Mouse (Mus musculus) heart, postnatal 4 days (tissue): Measurements from ENCODE around the gene Hemk1. TPM values are rescaled to one million over a fixed set of nuclear protein-coding genes. Genes with fewer than 3 reads are reported as not detected.
A peak's percentile ranks its signal among the peaks of the same experiment; 100 is the strongest.
"Not testable (repeated sequence)": the region's sequence is repeated elsewhere in the genome, so short reads cannot be mapped to it uniquely, and the experiment has no call there.

Source experiments
- DNase-seq: peaks from one replicate; pipeline ENCODE4 v3.0.0; 2021
- total RNA-seq, 2 experiments: library from RNA; stranded (reverse); gene quantifications; 2 replicates each; pipeline ENCODE4 v1.2.3; 2021

Hemk1 gene
- total RNA-seq, 2 experiments from 2014 or later = 13.0 to 15.0 TPM

DNA sequence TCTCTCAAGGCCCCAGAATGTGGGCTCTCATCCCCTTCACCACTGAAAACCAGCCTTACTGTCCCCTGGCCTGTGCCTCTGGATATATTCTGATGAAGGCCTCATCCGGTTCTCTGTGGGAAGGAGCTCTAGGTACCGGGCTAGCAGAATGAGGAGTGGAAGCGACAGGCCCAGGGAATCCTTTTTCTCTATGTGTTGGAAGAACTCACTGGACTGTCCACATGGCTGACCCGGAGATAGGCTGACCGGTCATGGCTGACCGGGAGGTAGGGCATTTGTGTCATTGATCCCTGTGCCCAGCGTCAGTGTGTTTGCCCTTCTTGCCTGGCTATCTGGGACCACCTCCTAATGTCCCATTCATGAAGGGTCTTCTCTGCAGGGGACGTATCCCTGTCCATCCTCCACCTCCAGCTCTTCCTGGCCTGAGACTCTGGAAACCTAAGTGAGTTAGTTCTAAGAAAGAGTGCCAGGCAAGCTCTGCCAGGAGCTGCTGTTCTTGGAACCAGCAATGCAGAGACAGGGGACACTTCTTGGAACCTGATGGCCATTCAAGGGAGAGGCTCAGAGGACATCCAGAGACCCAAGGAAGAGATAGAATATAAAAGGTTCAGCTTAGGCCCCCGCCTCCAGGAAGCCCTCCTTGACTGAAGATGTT is 29.7 kb downstream of the Hemk1 start:
- DNase-seq = no peak

DNA sequence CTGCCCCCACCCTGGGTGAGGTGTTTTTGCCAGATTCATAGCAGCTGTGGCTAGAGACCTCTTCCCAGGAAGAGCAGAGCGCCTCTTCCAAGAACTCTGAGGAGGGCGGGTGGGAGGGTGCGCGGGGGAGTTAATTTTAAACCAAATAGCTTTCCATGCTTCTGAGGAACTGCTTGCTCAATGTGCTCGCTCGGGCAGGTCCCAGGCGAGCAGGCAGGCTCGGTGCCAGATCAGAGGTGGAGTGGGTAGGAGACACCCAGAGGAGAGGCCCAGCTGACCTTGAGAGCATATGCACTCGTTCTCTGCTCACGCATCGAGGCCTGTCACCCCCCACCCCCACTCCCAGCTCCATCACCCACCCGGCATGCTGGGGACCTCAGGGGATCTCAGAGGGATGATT is 30.3 kb downstream of the Hemk1 start:
- DNase-seq = peak; percentile 92

DNA sequence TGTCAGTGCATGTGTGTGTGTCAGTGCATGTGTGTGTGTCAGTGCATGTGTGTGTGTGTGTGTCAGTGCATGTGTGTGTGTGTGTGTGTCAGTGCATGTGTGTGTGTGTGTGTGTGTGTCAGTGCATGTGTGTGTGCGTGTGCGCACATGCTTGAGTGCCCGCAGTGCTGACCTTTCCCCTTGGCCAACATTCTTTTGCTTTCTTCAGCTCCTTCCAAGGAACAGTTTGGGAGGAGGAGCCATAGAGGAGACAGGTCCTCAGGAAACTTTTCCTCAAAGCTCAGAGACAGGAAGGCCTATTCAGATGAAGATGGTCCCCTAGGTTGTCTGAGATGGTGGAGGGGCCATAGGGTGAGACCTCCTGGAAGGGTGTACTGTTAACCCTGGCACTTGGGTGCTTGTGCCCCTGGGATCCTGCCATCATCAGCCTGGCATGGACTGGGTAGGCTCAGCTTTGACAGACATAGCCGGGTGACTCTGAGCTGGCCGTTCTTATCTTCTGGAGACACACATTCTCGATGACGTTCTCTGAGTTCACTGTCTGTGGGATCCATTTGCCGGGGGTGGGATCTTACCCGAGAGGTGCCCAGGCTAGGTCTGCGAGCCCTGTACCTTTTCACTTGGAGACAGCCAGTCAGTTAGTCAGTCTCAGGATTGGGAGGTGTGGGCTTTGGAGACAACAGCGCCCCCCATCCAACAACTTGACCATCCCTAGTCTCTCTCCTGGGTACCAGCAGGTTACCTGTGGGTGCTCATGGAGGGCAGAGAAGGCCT is 30.9 kb downstream of the Hemk1 start:
- no peak for DNase-seq

DNA sequence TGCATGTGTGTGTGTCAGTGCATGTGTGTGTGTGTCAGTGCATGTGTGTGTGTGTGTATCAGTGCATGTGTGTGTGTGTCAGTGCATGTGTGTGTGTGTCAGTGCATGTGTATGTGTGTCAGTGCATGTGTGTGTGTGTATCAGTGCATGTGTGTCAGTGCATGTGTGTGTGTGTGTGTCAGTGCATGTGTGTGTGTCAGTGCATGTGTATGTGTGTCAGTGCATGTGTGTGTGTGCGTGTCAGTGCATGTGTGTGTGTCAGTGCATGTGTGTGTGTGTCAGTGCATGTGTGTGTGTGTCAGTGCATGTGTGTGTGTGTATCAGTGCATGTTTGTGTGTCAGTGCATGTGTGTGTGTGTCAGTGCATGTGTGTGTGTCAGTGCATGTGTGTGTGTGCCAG is 31.5 kb downstream of the Hemk1 start:
- DNase-seq = not testable (repeated sequence)

DNA sequence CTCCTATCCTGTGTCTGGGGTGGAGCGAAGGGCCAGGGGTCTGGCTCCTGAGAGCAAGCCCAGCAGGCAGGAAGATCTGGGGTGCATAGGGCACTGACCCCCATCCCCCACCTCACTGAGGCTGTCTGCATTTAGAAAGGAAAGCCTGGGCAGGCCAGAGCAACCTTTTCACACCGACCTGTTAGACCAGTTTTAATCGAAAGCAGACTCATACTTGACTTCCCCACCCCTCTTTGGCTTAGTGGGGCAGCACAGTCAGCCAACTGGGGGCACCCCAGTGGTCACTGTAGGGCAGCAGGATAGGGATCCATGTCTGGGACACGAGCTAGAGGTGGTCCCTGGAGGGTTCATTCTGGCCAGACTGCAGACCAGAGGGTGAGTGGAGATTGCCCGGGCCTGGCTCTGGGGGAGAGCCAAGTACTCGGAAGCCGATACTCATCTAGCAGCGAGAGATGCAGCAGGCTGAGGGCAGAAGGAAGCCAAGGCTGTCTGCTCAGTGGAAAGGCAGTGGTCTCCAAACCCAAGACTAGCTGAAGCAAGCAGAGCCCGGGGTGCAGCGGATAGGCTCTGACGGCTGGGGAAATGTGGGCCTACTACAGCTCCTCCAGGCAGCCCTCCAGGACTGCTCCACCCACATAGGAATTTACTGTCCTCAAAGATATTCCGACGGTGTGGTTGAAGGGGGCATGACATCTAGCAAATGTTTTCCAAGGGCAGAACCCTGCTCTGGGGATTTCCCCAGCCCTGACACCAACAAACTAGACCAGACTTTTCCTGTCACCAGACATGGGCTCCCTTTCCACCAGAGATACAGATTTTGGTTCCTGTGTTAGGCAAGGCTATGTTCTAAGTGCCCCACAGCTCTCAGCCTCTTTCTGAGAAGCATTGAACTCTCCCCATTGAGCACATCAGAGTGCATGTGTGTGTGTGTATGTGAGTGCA is 32.3 kb downstream of the Hemk1 start:
- DNase-seq = no peak

DNA sequence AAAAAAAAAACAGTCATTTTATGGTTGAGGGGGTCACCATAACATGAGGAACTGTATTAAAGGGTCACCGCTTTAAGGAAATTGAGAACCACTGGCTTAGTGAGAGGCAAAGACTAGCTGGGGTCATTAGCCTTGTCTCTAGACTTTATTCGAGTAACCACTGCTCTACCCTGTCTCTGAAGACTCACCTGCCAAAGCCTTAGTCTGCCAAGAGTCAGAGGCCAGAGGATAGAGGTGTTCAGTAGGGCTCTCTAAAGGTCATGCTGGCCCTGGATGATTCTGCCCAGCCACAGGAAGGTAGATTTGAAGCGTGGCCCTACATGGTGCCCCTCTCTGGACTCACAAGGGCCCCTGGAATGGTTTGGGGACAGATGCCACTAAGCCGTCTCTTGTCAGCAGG is 33.1 kb downstream of the Hemk1 start:
- DNase-seq = no peak

DNA sequence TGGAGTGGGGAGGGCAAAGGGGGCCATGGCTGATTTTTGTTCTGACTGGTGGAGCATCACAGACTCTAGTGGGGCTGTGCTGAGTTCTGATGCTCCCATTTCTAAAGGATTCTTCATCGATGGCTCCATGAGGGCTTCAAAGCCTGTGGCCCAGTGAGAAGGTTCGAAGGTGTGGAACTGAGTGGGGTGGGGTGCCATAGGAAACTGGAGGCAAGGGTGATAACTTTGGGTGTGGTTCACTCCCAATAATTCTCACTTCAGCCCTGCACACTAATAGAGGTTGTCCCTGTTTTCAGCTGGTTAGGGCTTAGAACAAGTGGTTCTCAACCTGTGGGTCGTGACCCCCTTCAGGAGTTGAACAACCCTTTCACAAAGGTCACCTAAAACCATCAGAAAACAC is 33.8 kb downstream of the Hemk1 start:
- no peak for DNase-seq

DNA sequence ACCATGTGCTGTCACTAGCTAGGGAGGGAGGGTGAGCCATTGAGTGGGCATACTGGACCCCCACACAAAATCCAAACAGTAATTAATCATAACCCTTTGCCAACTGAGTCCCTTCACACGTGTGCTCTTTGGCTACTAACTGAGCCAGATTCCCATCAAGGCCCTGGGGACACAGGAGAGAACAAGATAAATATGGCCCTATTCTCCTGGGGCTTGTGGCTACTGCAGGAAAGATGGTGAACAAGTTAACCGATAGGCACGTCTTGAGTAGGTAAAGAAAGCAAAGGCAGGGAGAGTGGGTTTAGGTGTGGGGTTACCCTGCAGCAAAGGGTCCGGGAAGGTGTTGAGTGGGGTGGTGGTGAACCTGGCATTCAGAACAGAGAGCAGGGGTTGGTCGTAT is 34.2 kb downstream of the Hemk1 start:
- DNase-seq = no peak

DNA sequence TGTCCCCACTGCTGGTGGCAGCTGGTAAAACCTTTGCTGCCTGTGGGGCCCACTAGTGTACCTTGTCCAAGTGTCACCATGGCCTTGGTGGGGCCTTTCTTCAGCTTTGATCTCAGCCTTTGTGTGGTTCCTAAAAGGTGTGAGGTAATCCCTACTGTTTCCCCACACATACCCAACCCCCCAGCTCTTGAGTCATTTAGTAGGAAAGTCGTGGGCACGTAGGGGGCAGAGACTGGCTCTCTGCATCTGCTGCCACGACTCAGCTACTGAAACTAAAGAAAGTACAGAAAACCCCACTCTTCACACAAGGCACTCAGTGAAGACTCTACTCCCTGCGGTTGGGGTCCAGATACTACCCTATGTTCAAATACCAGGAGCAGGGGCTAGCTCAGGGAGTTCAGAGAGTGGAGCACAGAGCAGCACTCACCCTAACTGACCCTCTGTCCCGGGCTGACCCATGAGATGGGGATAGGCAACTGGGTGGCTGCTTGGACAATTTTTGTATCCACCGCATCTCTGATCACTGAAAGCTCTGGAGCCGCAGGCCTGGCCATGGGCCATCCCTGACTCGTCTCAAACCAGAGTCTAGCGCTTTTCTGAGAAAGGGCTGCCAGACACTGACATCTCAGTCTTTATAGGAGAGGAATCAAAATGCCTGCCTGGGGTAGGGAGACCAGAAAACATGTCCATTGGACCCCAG is 34.9 kb downstream of the Hemk1 start:
- DNase-seq = no peak

DNA sequence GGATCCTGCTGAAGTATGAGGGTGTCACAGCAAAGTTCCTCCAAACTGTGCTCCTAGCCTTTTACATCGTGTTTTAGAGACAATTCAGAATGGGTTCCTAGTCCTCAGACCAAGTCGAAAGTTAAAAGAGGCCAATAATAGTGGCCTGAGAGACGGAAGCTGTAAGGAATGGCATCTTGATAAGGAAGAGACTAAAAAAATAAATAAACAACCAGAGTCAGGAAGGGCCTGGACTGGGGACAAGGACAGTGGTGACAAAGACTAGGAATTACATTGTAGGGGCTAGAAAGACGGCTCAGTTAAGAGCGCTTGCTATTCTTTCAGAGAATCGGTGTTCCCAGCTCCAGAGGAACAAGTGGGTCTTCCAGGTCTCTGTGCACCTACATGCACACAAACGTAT is 35.6 kb downstream of the Hemk1 start:
- DNase-seq = no peak

DNA sequence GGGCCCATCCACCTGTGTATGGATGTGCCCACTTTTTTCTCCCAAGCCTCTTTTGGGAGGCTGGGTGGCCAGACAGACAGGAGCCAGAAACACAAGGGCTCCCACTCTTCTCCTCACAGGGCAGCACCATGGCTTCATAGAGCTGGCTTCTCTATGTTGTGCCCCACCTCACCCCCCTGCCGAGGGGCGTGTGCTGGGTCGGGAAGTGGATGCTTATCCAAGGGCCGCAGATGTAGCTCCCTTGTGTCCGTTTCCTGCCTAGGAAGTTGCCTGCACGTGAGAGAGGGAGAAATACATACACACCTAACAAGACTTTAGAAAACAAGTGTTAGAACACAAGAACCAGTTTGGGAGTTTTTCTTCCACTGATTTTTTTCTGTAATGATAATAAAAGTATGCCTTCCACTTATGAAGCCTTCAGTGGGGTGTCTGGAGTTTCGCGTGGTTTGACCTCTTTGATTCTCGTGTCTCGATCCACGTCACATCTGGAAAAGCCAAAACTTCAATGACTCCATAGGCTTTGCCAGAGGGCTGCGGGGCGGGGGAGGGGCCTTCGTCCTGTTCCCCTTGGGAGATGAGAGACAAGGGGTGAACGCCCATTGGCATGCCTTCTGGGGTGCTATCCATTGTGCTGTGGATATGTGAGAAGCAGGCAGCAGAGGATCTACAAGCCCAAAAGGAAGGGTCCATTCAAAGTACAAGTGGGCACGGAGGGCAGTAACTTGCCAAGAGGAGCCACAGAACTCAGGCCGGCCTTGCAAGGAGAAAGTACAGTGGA is 36.4 kb downstream of the Hemk1 start:
- DNase-seq = no peak

DNA sequence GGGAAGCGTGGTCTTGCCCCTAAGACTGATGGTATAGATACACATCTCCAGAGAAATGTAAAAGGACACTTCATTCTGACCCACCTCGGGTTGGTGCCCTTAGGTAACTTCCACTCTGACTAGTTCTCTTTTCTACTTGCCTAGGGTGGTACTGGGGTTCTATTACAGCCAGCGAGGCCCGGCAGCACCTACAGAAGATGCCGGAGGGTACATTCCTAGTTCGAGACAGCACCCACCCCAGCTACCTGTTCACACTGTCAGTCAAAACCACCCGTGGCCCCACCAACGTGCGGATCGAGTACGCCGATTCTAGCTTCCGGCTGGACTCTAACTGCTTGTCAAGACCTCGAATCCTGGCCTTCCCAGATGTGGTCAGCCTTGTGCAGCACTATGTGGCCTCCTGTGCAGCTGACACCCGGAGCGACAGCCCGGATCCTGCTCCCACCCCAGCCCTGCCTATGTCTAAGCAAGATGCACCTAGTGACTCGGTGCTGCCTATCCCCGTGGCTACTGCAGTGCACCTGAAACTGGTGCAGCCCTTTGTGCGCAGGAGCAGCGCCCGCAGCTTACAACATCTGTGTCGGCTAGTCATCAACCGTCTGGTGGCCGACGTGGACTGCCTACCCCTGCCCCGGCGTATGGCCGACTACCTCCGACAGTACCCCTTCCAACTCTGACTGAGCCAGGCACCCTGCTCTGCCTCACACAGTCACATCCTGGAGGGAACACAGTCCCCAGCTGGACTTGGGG is 37.8 kb downstream of the Hemk1 start:
- DNase-seq = no peak

DNA sequence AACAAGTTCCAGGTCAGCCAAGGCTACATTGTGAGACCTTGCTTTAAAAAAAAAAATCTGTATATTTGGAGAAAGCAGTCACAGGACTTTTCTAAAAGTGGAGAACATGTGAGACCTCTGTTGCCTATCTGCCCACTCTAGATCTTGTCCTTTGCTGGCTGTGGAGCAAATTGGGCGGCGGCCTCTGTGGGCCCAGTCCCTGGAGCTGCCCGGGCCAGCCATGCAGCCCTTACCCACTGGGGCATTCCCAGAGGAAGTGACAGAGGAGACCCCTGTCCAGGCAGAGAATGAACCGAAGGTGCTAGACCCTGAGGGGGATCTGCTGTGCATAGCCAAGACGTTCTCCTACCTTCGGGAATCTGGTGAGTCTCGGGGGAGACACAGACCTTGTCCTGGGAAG is 38.4 kb downstream of the Hemk1 start:
- no peak for DNase-seq

DNA sequence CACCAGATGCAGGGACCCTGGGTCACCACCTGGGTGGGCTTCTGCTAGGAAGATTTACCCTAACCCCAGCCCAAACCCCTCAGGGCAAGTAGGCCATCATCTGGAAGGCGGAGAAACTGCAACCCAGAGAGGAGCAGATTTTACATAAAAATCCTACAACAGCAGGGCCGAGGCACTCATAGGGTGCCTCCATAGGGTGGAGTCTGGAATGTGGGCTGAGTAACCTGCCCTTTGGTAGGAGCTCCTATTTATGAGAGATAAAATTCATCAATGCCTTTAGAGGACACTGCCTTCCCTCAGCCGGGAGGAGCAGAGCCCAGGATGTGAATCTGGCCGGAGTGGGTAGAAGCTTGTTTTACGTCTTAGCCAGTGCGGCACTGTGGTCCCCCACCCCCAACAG is 39.3 kb downstream of the Hemk1 start:
- no peak for DNase-seq

DNA sequence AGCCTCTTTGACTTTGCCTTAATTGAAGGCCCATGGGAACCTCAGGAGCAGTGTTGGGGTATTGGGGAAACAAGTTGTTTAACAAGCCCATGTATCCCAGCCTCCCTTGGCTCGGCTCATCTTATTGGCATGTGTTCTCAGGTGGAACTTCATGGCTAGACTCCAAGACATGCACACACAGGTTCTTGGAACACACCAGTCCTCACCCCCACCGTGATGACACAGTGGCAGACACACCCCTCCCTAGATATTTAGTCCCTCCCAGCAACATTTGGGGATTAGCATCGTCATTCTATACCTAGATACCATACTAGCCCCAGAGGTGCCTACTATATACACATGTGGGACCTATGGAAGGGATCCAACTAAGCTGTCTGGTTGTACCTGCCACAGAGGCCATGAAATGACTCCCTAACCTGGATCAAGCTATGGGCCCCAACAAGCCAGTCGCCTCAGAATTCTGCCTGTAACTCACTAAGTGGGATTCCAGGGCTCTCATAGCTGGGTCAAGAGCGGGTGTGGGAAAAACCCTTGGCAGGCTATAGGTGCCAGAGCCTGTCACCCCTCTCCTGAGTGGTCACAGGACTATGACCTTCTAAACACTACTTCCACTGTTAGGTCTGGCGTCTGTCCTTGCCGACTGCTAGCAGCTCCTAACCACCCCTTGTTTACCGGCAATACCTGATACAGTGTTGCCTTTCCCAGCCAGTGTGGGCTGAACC is 39.9 kb downstream of the Hemk1 start:
- peak; percentile 65 for DNase-seq

DNA sequence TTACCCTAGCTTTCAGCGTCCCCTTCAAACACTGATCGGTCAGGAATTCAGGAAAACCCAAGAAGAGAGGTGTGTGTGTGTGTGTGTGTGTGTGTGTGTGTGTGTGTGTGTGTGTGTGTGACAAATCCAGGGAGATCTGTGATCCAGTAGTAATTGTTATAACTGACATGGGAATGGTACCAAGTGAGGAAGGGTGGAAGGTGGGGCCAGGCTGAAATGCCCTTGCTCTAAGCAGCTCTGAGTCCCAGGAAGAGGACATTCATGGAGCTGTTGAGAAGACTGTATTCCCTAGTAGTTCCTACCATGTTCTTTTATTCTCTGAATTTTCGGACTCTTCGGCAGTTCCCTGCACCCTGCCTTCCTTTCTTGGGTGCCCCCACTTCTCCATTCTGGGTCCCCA is 40.5 kb downstream of the Hemk1 start:
- peak; percentile 31 for DNase-seq

DNA sequence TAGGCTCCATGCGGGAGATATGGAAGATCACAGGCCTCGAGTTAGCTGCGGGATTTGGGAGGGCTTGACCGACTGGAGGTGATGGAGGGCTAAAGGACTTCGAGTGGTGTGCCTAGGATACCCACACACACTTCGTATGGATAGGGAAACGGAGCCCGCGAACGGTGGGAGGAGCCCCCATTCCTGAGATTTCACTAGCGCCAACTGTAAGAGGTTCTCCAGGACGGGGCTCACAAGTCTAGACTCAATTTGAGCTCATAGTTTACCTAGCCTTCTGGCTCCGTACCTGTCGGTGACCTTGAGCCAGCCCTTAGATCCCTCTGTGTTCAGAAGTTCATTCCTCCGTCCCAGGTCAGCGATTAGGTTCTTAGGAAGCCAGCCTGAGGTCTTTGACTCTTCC is 41.1 kb downstream of the Hemk1 start:
- no peak for DNase-seq

DNA sequence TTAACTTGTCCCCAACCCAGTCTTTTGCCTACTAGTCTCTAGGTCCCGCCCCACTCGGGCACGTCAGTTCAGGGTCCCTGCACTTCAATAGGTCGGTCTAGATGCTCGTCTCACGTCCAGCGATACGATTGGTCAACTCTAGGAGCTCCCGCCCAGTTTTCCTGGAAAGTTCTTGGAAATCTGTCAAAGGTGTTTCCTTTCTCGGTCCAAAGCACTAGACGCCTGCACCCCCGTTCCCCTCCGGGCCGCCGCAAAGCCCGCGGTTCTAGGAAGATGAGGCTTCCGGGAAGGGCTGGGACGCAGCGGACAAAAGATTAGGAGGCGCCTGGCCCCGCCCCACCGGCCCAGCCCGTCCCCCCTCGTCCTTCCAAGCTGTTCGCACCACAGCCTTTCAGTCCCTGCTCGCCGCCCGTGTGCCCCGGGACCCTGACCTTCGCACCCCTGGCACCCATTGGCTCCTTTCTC is 41.6 kb downstream of the Hemk1 start:
- peak; percentile 97 for DNase-seq

DNA sequence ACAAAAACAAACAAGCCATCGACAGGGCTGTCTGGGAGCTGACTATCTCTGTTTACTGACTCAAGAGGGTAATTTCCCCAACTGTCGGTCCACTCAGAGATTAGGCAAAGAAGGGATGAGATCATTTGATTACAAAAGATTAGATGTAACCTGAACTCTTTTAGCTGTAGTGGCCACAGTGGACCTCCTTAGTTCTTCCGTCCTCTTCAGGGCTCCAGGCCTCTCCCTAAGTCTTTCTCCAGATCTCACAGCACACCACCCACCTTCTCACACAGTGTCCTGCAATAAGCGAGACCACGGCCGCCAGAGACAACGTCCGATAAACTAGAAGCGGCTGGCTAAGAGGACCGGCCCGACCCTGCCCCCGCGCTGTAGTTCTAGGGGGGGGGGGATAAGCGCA is 42.1 kb downstream of the Hemk1 start:
- no peak for DNase-seq

DNA sequence AAGGTAGTCTGAATTCAATTTTAAA is 42.3 kb downstream of the Hemk1 start, which contains the start of gene Cish:
Gene Cish, plus strand, starts transcription at position 11 of the 25 bp plus-strand sequence.
- no peak for DNase-seq

DNA sequence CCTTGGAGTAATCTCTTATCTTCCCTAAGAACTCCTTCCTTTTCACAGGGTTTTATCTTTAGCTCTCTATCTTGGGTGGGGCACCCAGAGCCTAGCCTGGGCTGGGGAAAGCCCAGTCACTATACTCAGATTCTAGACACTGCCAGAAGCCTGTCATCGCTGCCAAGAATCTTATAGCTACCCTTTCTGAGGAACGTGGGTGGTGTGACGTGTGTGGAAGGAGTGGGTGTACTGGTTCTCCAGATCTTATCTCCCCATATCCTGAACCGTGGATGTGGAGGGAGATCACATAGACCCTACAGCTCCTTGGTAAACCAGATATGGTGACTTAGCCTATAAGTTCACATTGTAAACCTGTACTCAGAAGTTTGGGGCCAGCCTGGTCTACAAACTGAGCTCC is 42.5 kb downstream of the Hemk1 start:
- no peak for DNase-seq
